Mouse (Mus musculus): ENCODE measurements around the gene Brwd1.
"Not testable (repeated sequence)": the region's sequence is repeated elsewhere in the genome, so short reads cannot be mapped to it uniquely, and the experiment has no call there.

Brwd1 gene

DNA sequence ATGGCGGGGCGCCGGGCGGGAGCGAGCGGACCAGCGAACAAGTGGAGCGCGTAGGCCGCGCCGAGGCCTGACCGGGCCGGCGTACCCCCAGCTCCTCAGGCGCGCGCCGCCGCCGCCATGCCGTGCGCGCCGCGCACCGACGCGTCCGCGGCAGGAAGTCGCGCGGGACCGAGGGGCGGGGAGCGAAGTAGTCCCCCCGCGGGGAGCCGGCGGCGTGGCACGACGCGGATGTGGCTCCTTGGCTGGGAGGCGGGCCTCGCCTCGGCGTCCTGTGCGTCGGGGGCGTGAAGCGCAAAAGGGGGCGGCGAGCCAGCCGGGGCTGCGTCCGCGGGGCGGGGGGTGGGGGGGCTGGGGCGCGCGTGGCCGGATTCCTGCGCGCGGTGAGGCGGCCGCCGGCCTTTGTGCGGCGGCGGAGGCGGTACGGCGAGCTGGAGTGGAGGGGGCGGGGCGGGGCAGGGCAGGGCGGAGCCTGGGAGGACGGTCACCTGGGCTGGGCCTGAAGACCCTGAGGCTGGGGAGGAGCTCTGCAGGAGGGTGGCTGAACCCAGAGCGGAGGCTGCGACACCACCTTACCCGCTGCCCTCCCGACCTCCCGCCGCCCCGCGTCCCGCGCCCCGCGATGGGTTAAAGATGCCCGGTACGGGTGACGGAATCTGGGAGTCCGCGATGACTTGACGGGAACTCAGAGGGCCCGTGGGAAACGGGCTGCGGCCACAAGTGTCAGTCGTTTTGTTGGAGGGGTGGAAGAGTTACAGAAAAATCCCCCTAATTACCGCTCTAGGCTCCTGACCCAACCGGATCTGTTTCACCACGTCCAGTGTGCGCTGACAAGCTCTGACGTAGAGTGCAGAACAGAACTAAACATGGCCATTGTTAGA, at the start of gene Brwd1:
TSS of gene Brwd1 (minus strand) at position 226 of the 878 bp plus-strand sequence.
- in situ Hi-C loops (cut with MboI), result no loop called here

DNA sequence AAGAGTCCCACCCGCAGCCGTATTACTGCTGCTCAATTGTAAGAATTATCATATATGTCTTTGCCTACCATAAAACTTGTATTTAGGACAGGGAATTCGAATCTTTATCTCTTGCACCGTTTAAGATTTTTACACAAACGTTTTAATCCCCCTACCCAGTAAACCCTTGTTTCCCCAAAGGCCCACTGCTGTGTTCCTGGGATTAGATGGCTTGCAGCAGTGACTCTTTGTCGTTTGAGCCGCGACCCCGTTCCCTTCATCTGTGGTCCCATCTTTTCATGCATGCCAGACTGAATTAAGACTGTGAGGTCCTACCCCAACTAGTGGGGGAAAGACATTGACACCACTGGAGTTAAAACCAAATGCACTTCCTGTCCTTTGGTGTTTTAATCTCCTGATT, 46.1 kb upstream of the Brwd1 start:
- in situ Hi-C loops (cut with MboI), result no loop called here

DNA sequence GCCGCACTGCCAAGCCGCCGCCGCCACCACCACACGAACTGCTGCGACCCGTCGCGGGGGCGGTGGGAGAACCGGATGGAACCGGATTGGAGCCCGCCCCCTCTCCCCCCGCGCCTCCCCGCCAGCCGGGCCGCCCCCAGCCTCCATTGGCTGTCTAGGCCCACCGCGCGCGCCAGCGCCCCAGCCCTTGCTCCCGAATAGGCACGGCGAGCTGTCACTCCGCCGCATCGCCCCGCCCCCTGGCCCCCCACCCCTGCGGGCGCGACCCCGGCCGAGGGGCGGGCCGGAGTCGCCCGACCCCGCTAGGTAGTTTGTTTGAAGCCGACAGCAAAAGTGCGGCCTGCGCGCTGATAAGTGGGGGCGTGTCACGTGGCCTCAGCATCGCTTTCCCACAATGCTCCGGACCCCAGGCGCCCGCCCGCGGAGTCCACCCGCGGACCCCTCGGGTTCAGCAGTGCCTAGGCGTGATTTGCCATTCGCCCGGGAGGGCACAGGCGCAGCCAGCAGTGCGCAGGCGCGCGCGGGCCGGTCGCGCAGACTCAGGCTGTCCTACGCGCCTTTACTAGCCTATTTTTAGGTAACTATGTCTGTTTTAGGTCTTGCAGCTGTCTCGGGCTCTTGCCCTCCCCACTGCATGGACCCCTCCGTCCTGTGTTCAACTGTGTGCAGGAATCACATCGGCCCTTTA, 45.5 kb upstream of the Brwd1 start, which contains the start of gene Hmgn1:
TSS of gene Hmgn1 (minus strand) at position 73 of the 688 bp plus-strand sequence.
- in situ Hi-C loops (cut with MboI), result no loop called here

DNA sequence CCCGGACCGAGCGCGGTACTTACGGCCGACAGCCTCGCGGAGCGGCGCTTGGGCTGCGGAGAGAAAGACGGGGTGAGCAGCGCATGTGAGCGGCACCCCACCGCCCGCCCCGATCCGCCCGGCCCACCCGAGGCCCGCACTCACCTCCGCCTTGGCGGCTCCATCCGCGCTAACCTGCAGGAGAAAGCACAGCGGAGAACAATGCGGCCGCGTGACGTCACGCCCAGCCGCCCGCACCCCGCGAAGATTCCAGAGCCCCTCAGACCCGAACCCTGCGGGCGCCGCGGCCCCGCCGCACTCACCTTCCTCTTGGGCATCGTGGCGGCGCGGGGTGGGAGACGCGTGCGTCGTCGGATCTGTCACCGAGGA, 44.9 kb upstream of the Brwd1 start:
- in situ Hi-C loops (cut with MboI), result no loop called here

DNA sequence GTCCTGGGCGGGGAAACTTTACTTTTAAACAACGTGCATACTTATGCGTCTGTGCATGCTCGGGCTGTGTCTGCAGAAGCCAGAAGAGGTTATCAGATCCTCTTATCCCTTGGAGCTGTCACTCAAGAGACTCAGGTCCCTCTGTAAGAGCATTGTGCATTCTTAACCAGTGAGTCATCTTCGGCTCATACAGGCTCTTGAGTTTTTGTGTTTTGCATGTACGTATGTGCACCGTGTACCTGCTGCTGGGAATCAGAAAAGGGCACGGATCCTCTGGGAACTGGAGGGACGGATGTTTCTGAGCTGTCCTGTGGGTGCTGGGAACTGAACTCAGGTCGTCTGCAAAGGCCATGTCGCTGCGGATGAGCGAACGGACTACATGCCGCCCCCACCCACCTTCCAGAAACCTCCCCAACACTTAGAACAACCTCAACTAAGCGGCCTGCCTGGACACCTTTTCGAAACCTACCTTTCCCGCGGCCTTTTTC, 44.4 kb upstream of the Brwd1 start:
- in situ Hi-C loops (cut with MboI), result no loop called here

DNA sequence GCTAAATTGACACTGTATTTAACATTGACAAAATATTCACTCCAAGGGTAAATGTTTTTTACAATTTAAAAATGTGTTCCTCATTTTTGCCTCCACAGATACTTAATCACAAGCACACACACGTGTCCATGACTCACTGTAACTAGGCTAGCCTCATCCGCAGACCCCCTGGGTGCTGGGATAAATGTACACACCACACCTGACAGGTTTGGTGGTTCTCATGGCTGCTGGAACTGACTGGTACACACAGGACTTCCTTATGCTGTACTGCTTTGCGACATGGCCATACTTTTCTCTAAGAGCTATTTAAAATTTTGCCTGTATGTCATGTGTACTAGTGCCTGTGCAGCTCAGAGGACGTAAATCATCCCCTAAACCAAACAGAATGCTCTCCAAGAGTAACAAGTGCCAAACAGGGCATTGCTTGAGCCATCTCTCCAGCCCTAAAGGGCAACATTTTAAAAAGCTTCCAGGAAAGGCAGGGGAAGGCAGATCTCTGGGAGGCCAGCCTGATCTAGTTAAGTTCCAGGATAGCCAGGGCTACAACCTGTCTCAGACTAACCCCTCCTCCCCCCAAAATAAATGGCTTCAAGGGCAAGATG, 37.8 kb upstream of the Brwd1 start:
- in situ Hi-C loops (cut with MboI), result no loop called here

DNA sequence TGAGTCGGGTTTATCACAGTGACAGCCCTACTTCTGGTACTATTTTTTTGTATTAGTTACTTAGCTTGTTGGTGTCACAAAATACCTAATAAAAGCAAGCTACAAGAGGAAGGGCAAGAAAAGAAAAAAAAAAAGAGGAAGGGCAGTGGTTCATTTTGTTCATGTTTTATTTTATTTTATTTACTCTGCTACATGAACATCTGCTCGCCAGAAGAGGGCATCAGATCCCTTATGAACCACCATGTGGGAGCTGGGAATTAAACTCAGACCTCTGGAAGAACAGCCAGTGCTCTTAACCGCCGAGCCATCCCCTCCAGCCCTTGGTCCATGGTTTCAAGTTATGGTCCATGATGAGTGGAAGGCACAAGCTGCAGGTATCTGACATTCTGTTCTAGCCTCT, 32.4 kb upstream of the Brwd1 start:
- in situ Hi-C loops (cut with MboI), result no loop called here

DNA sequence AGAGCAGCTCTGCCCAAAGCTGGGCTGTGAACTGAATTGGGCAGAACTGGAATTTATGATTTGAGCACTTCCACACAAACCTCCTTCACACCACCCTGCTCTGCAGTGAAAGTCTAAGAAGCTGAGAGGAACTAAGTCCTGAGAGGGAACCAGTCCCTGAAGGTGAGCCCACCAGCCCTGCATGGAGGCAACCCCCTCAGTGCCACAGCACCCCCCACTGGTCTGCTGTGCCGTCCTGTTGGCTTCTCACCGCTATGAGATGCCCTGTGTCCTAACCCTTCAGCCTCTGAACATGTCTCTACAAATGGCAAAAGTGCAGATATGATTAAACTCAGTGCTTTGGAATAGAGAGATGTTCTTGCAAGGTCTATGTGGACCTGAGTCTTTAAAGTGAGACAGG, 30.4 kb upstream of the Brwd1 start:
- in situ Hi-C loops (cut with MboI), result no loop called here

DNA sequence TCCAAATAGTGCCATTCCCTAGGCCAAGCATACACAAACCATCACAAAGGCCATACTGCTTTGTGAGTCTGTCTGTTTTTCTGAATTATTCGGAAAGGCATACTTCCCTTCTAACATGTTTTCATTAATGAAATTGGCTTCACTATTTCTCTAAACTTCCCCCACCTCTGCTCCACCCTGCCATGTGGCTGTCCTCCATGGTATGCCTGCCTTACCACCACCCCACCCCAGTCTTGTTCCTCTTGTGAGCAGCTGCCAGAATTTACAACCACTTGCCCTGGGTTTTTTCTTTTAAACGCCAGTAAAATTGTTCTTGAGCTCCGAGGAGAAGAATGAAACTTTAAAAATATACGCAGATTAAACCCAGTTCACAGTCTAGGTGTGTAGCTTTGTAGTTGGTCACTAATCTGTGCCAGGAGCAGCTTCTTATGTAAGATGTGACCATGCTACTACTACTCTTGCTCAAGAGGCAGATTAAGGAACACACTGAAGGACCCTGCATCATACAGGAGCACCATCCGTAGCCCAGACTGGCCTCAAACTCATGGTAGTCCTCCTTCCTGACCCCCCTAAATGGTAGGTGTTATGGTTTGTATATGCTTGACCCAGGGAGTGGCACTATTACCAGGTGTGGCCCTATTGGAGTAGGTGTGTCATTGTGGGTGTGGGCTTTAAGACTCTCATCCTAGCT, 28.5 kb upstream of the Brwd1 start:
- in situ Hi-C loops (cut with MboI), result no loop called here

DNA sequence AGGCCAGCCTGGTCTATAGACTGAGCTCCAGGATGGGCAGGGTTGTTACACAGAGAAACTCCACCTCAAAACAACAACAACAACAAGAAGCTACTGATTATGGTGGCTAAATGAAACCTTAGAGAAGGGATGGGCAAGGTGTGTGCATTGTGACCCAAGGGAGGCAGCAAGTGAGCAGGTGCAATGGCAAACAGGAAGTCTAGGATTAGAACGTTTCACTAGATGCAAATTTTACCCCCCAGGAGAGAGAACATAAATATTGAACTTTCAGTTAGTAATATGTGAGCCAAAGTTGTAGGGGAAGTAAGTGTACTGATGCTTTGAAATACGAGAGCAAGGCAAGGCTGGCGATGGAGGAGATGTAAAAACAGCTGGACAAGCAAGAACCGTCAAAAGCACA, 27.3 kb upstream of the Brwd1 start:
- in situ Hi-C loops (cut with MboI), result no loop called here

DNA sequence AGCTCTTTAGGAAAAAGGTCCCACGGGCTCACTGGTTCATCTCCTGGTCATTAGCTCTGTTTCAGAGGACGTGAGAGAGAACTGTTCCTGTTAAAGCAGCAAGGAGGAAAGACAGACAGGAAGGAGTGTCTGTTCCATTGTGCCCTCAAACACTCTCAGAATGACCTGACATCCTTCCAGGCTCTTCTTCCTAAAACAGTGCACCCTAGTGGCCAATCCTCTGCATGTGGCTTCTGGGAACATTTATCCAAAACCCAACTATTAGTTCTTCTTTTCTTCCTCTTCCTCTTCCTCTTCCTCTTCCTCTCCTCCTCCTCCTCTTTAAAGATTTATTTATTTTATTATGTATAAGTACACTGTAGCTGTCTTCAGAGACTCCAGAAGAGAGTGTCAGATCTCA, 20.7 kb upstream of the Brwd1 start:
- in situ Hi-C loops (cut with MboI), result no loop called here

DNA sequence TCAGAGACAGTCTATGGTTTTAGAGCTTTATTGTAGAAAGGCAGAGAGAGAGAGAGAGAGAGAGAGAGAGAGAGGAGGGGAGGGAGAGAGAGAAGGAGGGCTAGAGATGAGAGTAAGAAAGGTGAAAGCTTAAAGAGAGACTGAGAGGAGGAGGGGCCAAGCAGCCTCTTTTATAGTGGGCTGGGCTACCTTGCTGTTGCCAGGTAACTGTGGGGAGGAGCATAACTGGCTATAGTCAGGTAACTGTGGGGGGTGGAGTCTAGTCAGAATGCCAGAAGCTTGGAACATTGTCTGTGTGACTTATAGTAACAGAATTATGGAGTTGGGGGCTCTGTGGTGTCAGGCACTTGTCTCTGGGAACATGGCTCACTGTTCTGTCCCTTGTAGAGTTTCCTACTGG, 15.5 kb upstream of the Brwd1 start:
- in situ Hi-C loops (cut with MboI), result not testable (repeated sequence)

DNA sequence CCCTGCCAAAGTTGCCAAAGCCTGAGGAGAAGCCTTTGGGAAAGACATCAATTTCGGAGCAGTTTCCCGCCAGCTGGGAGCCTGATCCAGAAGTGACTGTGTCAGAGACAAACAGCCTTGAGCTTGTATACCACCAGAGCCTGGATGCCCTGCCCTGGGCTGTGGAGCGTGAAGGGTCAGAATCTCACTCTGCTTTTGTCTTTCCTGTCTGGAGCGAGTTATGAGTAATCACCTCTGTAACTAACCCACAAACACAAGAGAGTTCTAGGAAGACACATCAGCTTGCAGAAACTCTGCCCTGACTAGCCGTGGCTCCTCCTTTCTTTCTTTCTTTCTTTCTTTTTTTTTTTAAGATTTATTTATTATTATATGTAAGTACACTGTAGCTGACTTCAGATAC, 13.6 kb upstream of the Brwd1 start:
- in situ Hi-C loops (cut with MboI), result no loop called here

DNA sequence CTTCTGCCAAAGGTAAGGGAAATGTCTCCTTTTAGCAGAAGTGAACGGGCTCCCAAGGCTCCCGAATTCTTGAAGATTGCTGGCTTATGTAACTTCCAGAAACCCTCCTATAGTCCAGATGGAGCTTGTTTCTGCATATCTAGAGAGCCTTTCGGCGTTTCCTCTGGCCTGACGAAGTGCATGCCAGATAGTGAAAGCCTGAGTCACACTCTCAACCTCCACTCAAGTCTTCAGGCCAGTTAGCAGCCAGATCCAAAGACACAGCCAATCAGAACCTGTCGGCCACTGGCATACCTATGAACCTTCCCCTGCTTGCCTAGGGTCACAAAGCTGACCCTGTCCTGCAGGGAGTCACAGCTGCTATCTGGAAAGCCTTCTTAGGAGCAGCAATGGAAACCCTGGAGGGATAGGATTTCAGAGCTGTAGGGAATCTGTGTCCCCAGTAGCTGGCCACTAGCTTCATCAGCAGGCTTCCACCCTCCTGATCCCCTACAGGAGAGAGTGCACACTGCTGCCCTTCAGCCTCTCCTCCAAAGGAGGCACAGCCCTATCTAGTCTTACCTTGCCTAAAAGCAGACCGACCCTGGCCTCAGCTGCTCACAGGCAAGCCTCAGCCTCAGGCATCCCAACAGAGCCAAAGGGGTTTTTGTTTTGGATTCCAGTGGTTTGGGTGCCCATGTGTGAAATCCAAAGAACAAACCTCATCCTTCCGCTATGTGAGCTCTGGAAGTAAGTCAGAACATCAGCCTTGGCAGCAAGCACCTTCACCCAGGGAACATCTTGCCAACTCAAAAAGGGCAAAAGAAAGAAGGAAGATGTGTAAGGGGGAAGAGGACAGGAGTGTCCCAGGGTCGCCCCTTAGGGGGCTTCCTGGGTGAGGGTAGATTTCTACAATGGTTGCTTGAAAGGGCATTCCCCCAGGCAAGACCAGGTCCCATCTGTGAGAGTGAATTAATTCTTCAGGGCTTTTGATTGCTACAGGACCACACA, 9.5 kb upstream of the Brwd1 start:
- in situ Hi-C loops (cut with MboI), result no loop called here

DNA sequence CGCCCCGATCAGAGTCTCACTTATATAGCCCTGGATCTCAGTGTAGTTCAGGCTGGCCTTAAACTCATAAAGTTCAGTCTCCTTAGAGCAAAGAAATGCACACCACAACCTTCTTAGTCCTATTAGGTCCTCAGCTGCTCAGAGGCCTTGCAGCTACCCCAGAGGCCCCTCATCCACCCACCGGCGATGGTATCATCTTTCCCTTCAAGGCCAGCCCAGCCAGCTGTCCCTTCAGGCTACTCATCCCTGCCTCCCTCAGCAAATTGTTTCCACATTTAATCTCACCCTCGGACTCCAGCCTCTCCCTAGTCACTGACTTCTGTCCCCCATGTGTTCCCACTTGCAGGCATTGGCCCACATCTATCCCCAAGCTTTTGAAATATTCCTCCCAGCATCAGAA, 5.8 kb upstream of the Brwd1 start:
- in situ Hi-C loops (cut with MboI), result no loop called here

DNA sequence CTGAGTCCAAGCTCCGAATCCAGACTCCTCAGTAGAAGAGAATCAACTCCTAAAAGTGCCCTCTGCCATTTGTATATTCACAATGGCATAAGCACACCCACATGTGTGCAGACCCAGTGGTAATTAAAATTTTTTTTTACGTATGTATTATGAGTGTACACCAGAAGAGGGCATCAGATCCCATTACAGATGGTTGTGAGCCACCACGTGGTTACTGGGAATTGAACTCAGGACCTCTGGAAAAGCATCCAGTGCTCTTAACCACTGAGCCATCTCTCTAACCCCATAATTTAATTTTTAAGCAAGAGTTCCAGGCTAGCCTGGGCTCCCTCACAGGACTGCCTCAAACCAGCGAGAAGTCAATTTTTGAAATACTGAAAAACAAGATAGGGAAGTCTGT, 5.1 kb upstream of the Brwd1 start:
- in situ Hi-C loops (cut with MboI), result no loop called here

DNA sequence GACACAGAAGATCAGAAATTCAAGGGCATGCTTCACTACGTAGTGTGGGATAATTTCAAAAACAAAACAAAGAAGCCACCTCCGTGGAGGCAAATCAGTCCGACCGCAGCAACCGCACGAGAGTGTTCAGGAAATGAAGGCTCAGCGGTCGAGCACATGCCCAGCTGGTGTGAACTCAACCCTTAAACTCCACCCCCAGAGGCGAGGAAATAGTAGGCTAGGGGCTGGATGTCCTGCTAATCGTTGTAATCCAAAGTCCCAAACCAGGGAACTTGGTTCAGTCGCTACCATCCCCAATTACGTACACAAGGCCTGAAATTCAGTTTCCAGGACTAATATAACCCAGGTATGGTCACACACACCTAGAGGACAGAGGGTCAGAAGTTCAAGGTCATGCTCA, 4.7 kb upstream of the Brwd1 start:
- in situ Hi-C loops (cut with MboI), result no loop called here

DNA sequence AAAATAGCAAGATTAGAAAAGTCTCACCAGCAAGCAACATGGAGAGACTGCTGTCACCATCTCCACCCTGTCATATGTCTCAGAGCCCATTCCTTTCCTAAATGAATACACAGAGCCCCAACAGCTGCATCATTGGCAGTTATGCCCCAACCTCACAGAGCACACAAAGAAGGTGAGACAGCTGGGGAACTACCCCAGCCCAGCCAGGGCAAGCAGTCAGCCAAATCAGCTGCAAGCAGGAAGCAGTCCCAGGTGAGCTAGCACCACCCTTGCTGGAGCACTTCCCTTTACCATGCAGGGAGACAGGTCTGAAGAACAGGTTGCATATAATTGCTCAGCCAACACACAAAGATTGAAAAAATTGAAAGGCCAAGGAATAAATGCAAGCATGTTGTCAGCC, 3.3 kb upstream of the Brwd1 start:
- in situ Hi-C loops (cut with MboI), result no loop called here

DNA sequence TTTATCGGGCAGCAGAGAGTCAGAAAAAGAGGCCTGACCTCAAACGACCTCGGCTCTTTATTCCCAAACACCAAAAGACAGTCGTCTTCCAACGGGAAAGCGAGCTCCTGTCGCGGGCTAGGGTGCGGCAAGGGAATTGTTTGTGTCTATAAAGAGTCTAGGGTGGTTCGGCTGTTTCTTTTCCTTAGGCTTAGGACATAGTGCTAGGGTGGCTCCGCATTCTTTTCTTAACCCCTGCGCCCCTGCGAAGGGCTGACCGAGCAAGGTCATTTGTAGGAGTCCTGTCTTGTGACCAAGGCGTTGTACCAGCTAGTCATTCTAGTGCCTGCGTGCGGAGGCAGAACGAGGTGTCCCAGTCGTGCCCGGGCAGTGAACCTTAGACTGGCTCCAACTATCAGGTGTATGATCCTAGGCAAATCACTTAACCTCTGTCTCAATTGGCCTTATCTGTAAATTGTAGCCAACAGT, 887 bp upstream of the Brwd1 start:
- in situ Hi-C loops (cut with MboI), result no loop called here

DNA sequence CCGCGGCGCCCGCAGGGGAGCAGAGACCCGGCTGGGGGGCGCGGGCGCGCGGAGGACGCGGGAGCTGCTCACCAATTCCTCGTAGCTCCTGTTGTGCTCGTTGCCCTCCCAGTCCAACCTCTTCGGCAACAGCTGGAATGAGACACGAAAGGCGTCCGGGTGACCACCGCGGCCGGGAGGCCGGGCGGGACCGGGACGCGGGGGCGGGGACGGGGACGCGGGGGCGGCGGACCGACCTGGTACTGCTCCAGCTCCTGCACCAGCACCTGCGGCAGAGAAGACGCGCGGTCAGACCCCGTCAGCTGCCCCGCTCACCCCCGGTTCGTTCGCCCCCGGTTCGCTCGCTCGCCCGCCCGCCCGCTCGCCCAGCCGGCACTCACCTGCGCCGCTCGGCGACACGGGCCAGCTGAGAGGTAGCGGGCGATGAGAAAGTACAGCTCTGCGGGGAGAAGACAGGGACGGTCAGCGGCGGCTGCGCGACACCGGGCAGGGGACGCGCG, 534 bp downstream of the Brwd1 start:
- in situ Hi-C loops (cut with MboI), result no loop called here

DNA sequence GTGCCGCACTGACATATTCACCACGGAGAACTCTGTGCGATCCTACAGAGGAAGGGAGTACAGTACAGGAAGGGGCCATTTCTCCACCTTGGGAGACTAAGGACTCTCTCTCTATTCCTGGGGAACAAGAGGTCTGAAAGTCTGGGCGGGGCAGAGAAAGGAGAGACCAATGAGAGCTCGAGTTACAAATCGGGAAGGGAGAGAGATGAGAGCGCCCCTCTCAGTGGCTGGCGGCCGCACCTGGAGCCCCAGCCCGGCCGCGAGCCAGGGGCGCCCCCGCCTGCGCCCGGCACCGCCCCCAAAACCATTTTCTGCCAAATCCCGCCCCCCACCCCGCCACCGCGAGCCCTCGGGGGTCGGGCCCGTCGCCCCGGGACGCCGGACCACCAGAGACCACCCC, 995 bp downstream of the Brwd1 start:
- in situ Hi-C loops (cut with MboI), result no loop called here
